Mouse (Mus musculus) CH12.LX (cell line): ENCODE results near the gene Gtf2h1.

ENCODE experiments used
- MAFK ChIP-seq: IDR thresholded peaks from 2 replicates; pipeline ENCODE4 v1.6.1; 2011; ENCODE audit warnings: low read length, improper control_type of control experiment; ENCODE audit not compliant: insufficient replicate concordance
- POLR2A ChIP-seq: IDR thresholded peaks from 2 replicates; pipeline ENCODE4 v1.6.1; 2011; ENCODE audit warnings: low read depth, mild to moderate bottlenecking, improper control_type of control experiment, low read length
- RCOR1 ChIP-seq: conservative IDR thresholded peaks from 2 replicates; pipeline ENCODE4 v1.6.1; 2012; ENCODE audit warnings: low read depth, mild to moderate bottlenecking, inconsistent platforms, low read length, improper control_type of control experiment
- USF1 ChIP-seq: IDR thresholded peaks from 2 replicates; pipeline ENCODE4 v1.6.1; 2014; ENCODE audit warnings: low read depth, mild to moderate bottlenecking, inconsistent platforms, low read length, improper control_type of control experiment
- ZNF384 ChIP-seq: IDR thresholded peaks from 2 replicates; pipeline ENCODE4 v1.6.1; 2012; ENCODE audit warnings: low read depth, low read length, improper control_type of control experiment, inconsistent platforms

GRCm38 (mm10) chr7:46857436-46857835, 61.5 kb downstream of the Gtf2h1 start:
- TF ChIP-seq RCOR1 (no peak), ZNF384 (no peak), MAFK (no peak), POLR2A (no peak), USF1 (no peak)
